Mouse (Mus musculus): ENCODE measurements at regions not wholly inside any gene's neighbourhood (a gene's known extent, or its start where the extent isn't known, plus 50 kb on each side); places are given as distances from the start of the nearest gene placed in this dataset.

DNA sequence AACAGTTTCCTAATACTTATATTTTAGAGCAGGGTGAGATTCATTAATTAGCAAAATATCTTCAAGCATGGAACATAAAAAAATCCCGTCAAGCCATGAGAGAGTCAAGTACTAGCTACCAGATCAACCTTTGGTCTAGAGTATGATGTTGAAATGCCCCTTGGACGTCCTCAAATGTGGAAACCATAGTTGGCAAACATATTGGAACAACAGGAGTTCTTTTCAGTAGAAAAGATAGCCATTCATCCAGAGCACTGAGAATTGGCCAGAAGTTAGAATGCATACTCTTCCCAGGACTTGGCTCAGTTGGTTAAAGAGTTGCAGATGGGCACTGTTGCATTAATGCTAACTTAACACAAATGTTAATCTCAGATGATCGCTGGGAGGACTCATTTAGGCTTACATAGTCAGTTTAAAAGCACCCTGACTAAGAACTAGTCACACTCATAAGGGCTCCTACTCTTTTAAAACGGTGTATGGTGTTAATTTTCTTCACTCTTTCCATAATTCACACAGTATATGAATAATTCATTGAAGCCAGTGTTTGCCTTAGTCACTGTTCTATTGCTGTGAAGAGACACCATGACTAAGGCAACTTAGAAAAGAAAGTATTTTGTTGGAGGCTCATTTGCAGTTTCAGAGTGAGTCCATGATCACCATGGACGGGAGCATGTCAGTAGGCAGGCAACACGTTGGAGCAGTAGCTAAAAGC is 503.1 kb upstream of the Fbxo33 start:
- no peak overlapping the region for H3K9ac ChIP-seq (ENCODE audit: control insufficient read depth, low read depth, low read length, poor library complexity, severe bottlenecking)
- TF ChIP-seq BHLHE40 (IDR thresholded peaks at IDR 0.05; ENCODE audit: borderline replicate concordance, low read depth, low read length) = no peak
- no peak for TF ChIP-seq ZKSCAN1 (IDR thresholded peaks at IDR 0.05; ENCODE audit: low read depth, low read length)
- TF ChIP-seq GATA1 (IDR thresholded peaks at IDR 0.05; ENCODE audit: low read depth, low read length) = no peak
- no peak for TF ChIP-seq POLR2AphosphoS2 (IDR thresholded peaks at IDR 0.05; ENCODE audit: low read length)
- no peak for TF ChIP-seq ELF1 (IDR thresholded peaks at IDR 0.05; ENCODE audit: low read depth, low read length)
- TF ChIP-seq ZMIZ1 (IDR thresholded peaks at IDR 0.05; ENCODE audit: low read depth, low read length) = no peak
- TF ChIP-seq SIN3A (IDR thresholded peaks at IDR 0.05; ENCODE audit: low read length) = no peak
- TF ChIP-seq KAT2A (conservative IDR thresholded peaks at IDR 0.05; ENCODE audit: low read depth, low read length) = no peak
- TF ChIP-seq TBP (IDR thresholded peaks at IDR 0.05; ENCODE audit: low read depth, low read length) = no peak
- TF ChIP-seq USF2 (IDR thresholded peaks at IDR 0.05; ENCODE audit: borderline replicate concordance in 1 of 2, insufficient read depth in 1 of 2, low read depth in 1 of 2, low read length in 2 of 2) = no peak
- TF ChIP-seq MYB (IDR thresholded peaks at IDR 0.05; ENCODE audit: low read depth, low read length) = no peak
- TF ChIP-seq POLR2AphosphoS5 (IDR thresholded peaks at IDR 0.05; ENCODE audit: borderline replicate concordance, low read depth, low read length) = no peak
- no peak for TF ChIP-seq MEF2A (IDR thresholded peaks at IDR 0.05; ENCODE audit: extremely low read depth, insufficient replicate concordance, low read depth, low read length, poor library complexity, severe bottlenecking)
- no peak for TF ChIP-seq MAFK (IDR thresholded peaks at IDR 0.05; ENCODE audit: borderline replicate concordance, low read depth, low read length)
- no peak for TF ChIP-seq CTCF (IDR thresholded peaks at IDR 0.05 in 2 of 3, conservative IDR thresholded peaks at IDR 0.05 in 1 of 3; ENCODE audit: control insufficient read depth in 1 of 3, insufficient read depth in 1 of 3, low read depth in 2 of 3, low read length in 3 of 3, poor library complexity in 1 of 3, severe bottlenecking in 1 of 3)
- TF ChIP-seq EP300 (IDR thresholded peaks at IDR 0.05; ENCODE audit: low read depth in 1 of 2, low read length in 2 of 2) = no peak
- no peak for TF ChIP-seq MYC (IDR thresholded peaks at IDR 0.05; ENCODE audit: low read depth, low read length)
- H3K9me3 ChIP-seq (replicated peaks; ENCODE audit: insufficient read depth, low read length) = no peaks in the 10 kb centered on the region

DNA sequence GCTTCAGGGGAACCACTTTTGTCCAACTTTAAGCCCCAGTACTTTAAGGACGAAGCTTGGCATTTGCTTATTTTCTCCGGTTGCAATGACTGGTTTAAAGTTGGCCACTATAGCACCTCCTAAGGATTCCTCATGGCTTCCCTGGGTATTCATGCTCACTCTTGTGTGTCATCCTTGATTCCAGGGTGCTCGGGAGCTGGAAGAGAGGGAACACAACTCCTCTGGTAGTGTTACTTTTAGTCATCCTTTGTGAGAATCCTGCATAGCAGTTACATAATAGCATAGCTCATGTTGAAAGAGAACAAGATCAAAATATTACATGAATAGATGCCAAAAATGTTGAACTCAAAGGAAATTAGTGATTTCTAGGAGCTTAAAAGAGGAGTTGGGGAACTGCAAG is 493.7 kb upstream of the Fbxo33 start:
- no peaks in the 10 kb centered on the region for H3K36me3 ChIP-seq (ENCODE audit: control insufficient read depth in 1 of 2, insufficient read depth in 2 of 2, low read length in 2 of 2)
- TF ChIP-seq NRF1 (IDR thresholded peaks at IDR 0.05; ENCODE audit: insufficient read depth, low read depth, low read length, poor library complexity, severe bottlenecking) (no peak), ZMIZ1 (IDR thresholded peaks at IDR 0.05; ENCODE audit: low read depth, low read length) (no peak), MAX (IDR thresholded peaks at IDR 0.05; ENCODE audit: low read length) (no peak), ZNF384 (IDR thresholded peaks at IDR 0.05; ENCODE audit: low read depth, low read length) (no peak), CTCF (IDR thresholded peaks at IDR 0.05 in 2 of 3, conservative IDR thresholded peaks at IDR 0.05 in 1 of 3; ENCODE audit: control insufficient read depth in 1 of 3, insufficient read depth in 1 of 3, low read depth in 2 of 3, low read length in 3 of 3, poor library complexity in 1 of 3, severe bottlenecking in 1 of 3) (no peak), MAZ (IDR thresholded peaks at IDR 0.05; ENCODE audit: low read depth, low read length) (no peak), POLR2AphosphoS2 (IDR thresholded peaks at IDR 0.05; ENCODE audit: low read length) (no peak), MYC (IDR thresholded peaks at IDR 0.05; ENCODE audit: low read depth, low read length) (no peak), HCFC1 (IDR thresholded peaks at IDR 0.05; ENCODE audit: low read depth, low read length) (no peak), GABPA (IDR thresholded peaks at IDR 0.05; ENCODE audit: low read depth, low read length) (no peak)

More for the DNA sequence above, 503.1 kb upstream of the Fbxo33 start:
- no peak for DNase-seq (ENCODE audit: low read depth, low spot score)
- H3K27ac ChIP-seq (ENCODE audit: control insufficient read depth, low read depth, low read length) = no peak overlapping the region
- no peaks in the 10 kb centered on the region for H3K79me2 ChIP-seq (ENCODE audit: control insufficient read depth, insufficient read depth, low read length, poor library complexity)
- no peak overlapping the region for H3K4me3 ChIP-seq (ENCODE audit: control insufficient read depth in 1 of 2, insufficient read depth in 1 of 2, low read depth in 2 of 2, low read length in 2 of 2)
- no peaks in the 10 kb centered on the region for H3K4me1 ChIP-seq (ENCODE audit: control insufficient read depth in 1 of 2, insufficient read depth in 2 of 2, low read length in 2 of 2)
- no peaks in the 10 kb centered on the region for H3K36me3 ChIP-seq (ENCODE audit: control insufficient read depth in 1 of 2, insufficient read depth in 2 of 2, low read length in 2 of 2)
- no peaks in the 10 kb centered on the region for H3K27me3 ChIP-seq (ENCODE audit: control insufficient read depth in 1 of 2, insufficient read depth in 2 of 2, low read length in 2 of 2)

More for the DNA sequence above, 493.7 kb upstream of the Fbxo33 start:
- Histone ChIP-seq H3K9me3 (replicated peaks; ENCODE audit: insufficient read depth, low read length) (no peaks in the 10 kb centered on the region), H3K9ac (ENCODE audit: control insufficient read depth, low read depth, low read length, poor library complexity, severe bottlenecking) (no peak overlapping the region), H3K79me2 (ENCODE audit: control insufficient read depth, insufficient read depth, low read length, poor library complexity) (no peaks in the 10 kb centered on the region), H3K27ac (ENCODE audit: control insufficient read depth, low read depth, low read length) (no peak overlapping the region), H3K27me3 (ENCODE audit: control insufficient read depth in 1 of 2, insufficient read depth in 2 of 2, low read length in 2 of 2) (no peaks in the 10 kb centered on the region), H3K4me3 (ENCODE audit: control insufficient read depth in 1 of 2, insufficient read depth in 1 of 2, low read depth in 2 of 2, low read length in 2 of 2) (no peak overlapping the region), H3K4me1 (ENCODE audit: control insufficient read depth in 1 of 2, insufficient read depth in 2 of 2, low read length in 2 of 2) (no peaks in the 10 kb centered on the region)
- no peak for DNase-seq (ENCODE audit: low read depth, low spot score)

Data from MEL (cell line).